Mouse (Mus musculus) testis, postnatal 14 days (tissue): ENCODE data around the gene Lcmt2.
"Not testable (repeated sequence)": the region's sequence is repeated elsewhere in the genome, so short reads cannot be mapped to it uniquely, and the experiment has no call there.

ENCODE experiments used
- DNase-seq: peaks from one replicate; pipeline ENCODE4 v3.0.0; 2021; ENCODE audit warnings: low spot score

Gene Lcmt2

GRCm38 (mm10) chr2:121140018-121140882, at the start of gene Lcmt2, which contains the start of gene Adal:
TSS of gene Lcmt2 (minus strand) at chr2:121140653.
TSS of gene Adal (plus strand) at chr2:121140428.
- peak; percentile 89 for DNase-seq

GRCm38 (mm10) chr2:121188530-121188929, 48.1 kb upstream of the Lcmt2 start:
- no peak for DNase-seq

GRCm38 (mm10) chr2:121184142-121184541, 43.7 kb upstream of the Lcmt2 start:
- DNase-seq: no peak

- DNase-seq: no peak
Observed at GRCm38 (mm10) chr2:121183431-121183830, 43.0 kb upstream of the Lcmt2 start.

- DNase-seq: no peak
Observed at GRCm38 (mm10) chr2:121178828-121179479, 38.5 kb upstream of the Lcmt2 start.

- DNase-seq: peak; percentile 93
Observed at GRCm38 (mm10) chr2:121170980-121171742, 30.7 kb upstream of the Lcmt2 start, which contains the start of gene Zscan29. TSS of gene Zscan29 (minus strand) at chr2:121171125.

- no peak for DNase-seq
Observed at GRCm38 (mm10) chr2:121170481-121170971, 30.1 kb upstream of the Lcmt2 start, which contains the start of gene Tubgcp4. TSS of gene Tubgcp4 (plus strand) at chr2:121170654.

GRCm38 (mm10) chr2:121169902-121170301, 29.4 kb upstream of the Lcmt2 start:
- no peak for DNase-seq

- no peak for DNase-seq
Observed at GRCm38 (mm10) chr2:121169173-121169572, 28.7 kb upstream of the Lcmt2 start.

GRCm38 (mm10) chr2:121153100-121153499, 12.6 kb upstream of the Lcmt2 start:
- no peak for DNase-seq

- DNase-seq: no peak
Observed at GRCm38 (mm10) chr2:121149679-121150078, 9.2 kb upstream of the Lcmt2 start.

- DNase-seq: no peak
Observed at GRCm38 (mm10) chr2:121142415-121142814, 2.0 kb upstream of the Lcmt2 start.

- DNase-seq: no peak
Observed at GRCm38 (mm10) chr2:121141216-121142035, 973 bp upstream of the Lcmt2 start.

GRCm38 (mm10) chr2:121139266-121140017, 1.0 kb downstream of the Lcmt2 start:
- peak; percentile 44 for DNase-seq

- no peak for DNase-seq
Observed at GRCm38 (mm10) chr2:121137371-121137770, 3.1 kb downstream of the Lcmt2 start.

GRCm38 (mm10) chr2:121132822-121133221, 7.6 kb downstream of the Lcmt2 start:
- DNase-seq: no peak

- no peak for DNase-seq
Observed at GRCm38 (mm10) chr2:121128865-121129620, 11.4 kb downstream of the Lcmt2 start.

GRCm38 (mm10) chr2:121127536-121127935, 12.9 kb downstream of the Lcmt2 start:
- DNase-seq: no peak

- not testable (repeated sequence) for DNase-seq
Observed at GRCm38 (mm10) chr2:121126302-121126701, 14.2 kb downstream of the Lcmt2 start.

GRCm38 (mm10) chr2:121119260-121119659, 21.2 kb downstream of the Lcmt2 start:
- DNase-seq: no peak
